Mouse (Mus musculus) kidney, adult 2 months (tissue): ENCODE data around the gene Cntnap5a. TPM values are rescaled to one million over a fixed set of nuclear protein-coding genes. Genes with fewer than 3 reads are reported as not detected.

Experiments used
- DNase-seq: peaks from one replicate; pipeline ENCODE4 v3.0.0; 2021
- H3K27ac ChIP-seq: fragments of 200-500 bp; 2 replicates; pipeline ENCODE4 v1.5.1; 2012; ENCODE audit warnings: low read depth, low read length, control low read depth, inconsistent platforms; ENCODE audit not compliant: insufficient read depth
- H3K27me3 ChIP-seq: fragments of 200-500 bp; replicated peaks from 2 replicates; pipeline ENCODE4 v1.6.1; 2012; ENCODE audit warnings: mild to moderate bottlenecking, moderate library complexity, low read length, inconsistent platforms; ENCODE audit not compliant: control insufficient read depth, insufficient read depth
- H3K36me3 ChIP-seq: fragments of 200-500 bp; 2 replicates; pipeline ENCODE4 v1.6.1; 2012; ENCODE audit warnings: mild to moderate bottlenecking, moderate library complexity, low read length, inconsistent platforms; ENCODE audit not compliant: control insufficient read depth, insufficient read depth
- H3K4me1 ChIP-seq: fragments of 200-500 bp; 2 replicates; pipeline ENCODE4 v1.6.1; 2011; ENCODE audit warnings: low read length; ENCODE audit not compliant: control insufficient read depth, insufficient read depth
- H3K4me3 ChIP-seq: fragments of 200-500 bp; 2 replicates; pipeline ENCODE4 v1.5.1; 2011; ENCODE audit warnings: mild to moderate bottlenecking, low read depth, low read length, control low read depth; ENCODE audit not compliant: insufficient read depth
- CTCF ChIP-seq: fragments of 200-500 bp; conservative IDR thresholded peaks from 2 replicates; pipeline ENCODE4 v1.5.1; 2011; ENCODE audit warnings: low read depth, mild to moderate bottlenecking, control low read depth, low read length, moderate library complexity, mixed read lengths; ENCODE audit not compliant: insufficient read depth, insufficient read length
- POLR2A ChIP-seq: fragments of 200-500 bp; IDR thresholded peaks from one replicate; pipeline ENCODE4 v1.6.1; 2011; ENCODE audit warnings: low read depth, low read length, control low read depth
- WGBS: fragments of 180-500 bp; shearing (Covaris S2); methylation state at CpG from one replicate; pipeline ENCODE4 v1.1.7; 2018; 5-methylcytosine and 5-hydroxymethylcytosine counted together
- polyA plus RNA-seq: library from polyadenylated mRNA; depleted of rRNA; stranded (reverse); fragments of >200 nt; gene quantifications from 2 replicates; pipeline ENCODE4 v1.2.3, GENCODE M21; 2012

Gene Cntnap5a
- polyA plus RNA-seq, 1 experiment, result 0.02 TPM

- TF ChIP-seq CTCF (no peak), POLR2A (no peak)
- Histone ChIP-seq H3K27me3 (no peaks in the 10 kb centered on the region), H3K4me1 (no peaks in the 10 kb centered on the region), H3K36me3 (no peaks in the 10 kb centered on the region), H3K4me3 (no peak overlapping the region), H3K27ac (no peak overlapping the region)
- DNase-seq, result no peak
These were observed 682.2 kb downstream of the Cntnap5a start for GRCm38 (mm10) chr1:116366806-116367205.

- no peak overlapping the region for H3K4me3 ChIP-seq
- H3K27me3 ChIP-seq, result no peaks in the 10 kb centered on the region
- no peaks in the 10 kb centered on the region for H3K36me3 ChIP-seq
- DNase-seq, result no peak
- TF ChIP-seq POLR2A (no peak), CTCF (no peak)
- WGBS, result 48% methylated on average over 7 of the region's 7 CpGs
- no peaks in the 10 kb centered on the region for H3K4me1 ChIP-seq
- H3K27ac ChIP-seq, result no peak overlapping the region
These were observed 683.0 kb downstream of the Cntnap5a start for GRCm38 (mm10) chr1:116367572-116367971.

GRCm38 (mm10) chr1:116370817-116371216 lies 686.3 kb downstream of the Cntnap5a start:
- Histone ChIP-seq H3K27me3 (no peaks in the 10 kb centered on the region), H3K36me3 (no peaks in the 10 kb centered on the region), H3K27ac (no peak overlapping the region), H3K4me3 (no peak overlapping the region), H3K4me1 (no peaks in the 10 kb centered on the region)
- no peak for TF ChIP-seq POLR2A
- 95% methylated on average over 4 of the region's 4 CpGs for WGBS
- DNase-seq, result no peak

- Histone ChIP-seq H3K36me3 (no peaks in the 10 kb centered on the region), H3K27me3 (no peaks in the 10 kb centered on the region), H3K4me3 (no peak overlapping the region), H3K4me1 (no peaks in the 10 kb centered on the region), H3K27ac (no peak overlapping the region)
- TF ChIP-seq POLR2A (no peak), CTCF (no peak)
- WGBS, result 62% methylated on average over 1 of the region's 1 CpGs
- DNase-seq, result no peak
These were observed 689.0 kb downstream of the Cntnap5a start for GRCm38 (mm10) chr1:116373551-116373950.

GRCm38 (mm10) chr1:116392390-116392789 lies 707.8 kb downstream of the Cntnap5a start:
- no peak for TF ChIP-seq POLR2A
- TF ChIP-seq CTCF, result no peak
- no peak overlapping the region for H3K4me3 ChIP-seq

GRCm38 (mm10) chr1:116401996-116402656 lies 717.6 kb downstream of the Cntnap5a start:
- DNase-seq, result no peak
- no peaks in the 10 kb centered on the region for H3K4me1 ChIP-seq
- 80% methylated on average over 1 of the region's 1 CpGs for WGBS

More at GRCm38 (mm10) chr1:116392390-116392789, 707.8 kb downstream of the Cntnap5a start:
- DNase-seq, result no peak
- no peaks in the 10 kb centered on the region for H3K36me3 ChIP-seq
- no peaks in the 10 kb centered on the region for H3K4me1 ChIP-seq
- no peaks in the 10 kb centered on the region for H3K27me3 ChIP-seq
- H3K27ac ChIP-seq, result no peak overlapping the region

GRCm38 (mm10) chr1:116409836-116410235 lies 725.3 kb downstream of the Cntnap5a start:
- TF ChIP-seq CTCF, result no peak
- no peak for TF ChIP-seq POLR2A
- Histone ChIP-seq H3K27ac (no peak overlapping the region), H3K36me3 (no peaks in the 10 kb centered on the region), H3K27me3 (no peaks in the 10 kb centered on the region), H3K4me1 (no peaks in the 10 kb centered on the region), H3K4me3 (no peak overlapping the region)
- DNase-seq, result no peak
- 66% methylated on average over 1 of the region's 1 CpGs for WGBS

More at GRCm38 (mm10) chr1:116401996-116402656, 717.6 kb downstream of the Cntnap5a start:
- Histone ChIP-seq H3K4me3 (no peak overlapping the region), H3K27me3 (no peaks in the 10 kb centered on the region), H3K27ac (no peak overlapping the region), H3K36me3 (no peaks in the 10 kb centered on the region)
- TF ChIP-seq POLR2A, result no peak

- no peak for TF ChIP-seq CTCF
- no peak for TF ChIP-seq POLR2A
- no peak for DNase-seq
- no peaks in the 10 kb centered on the region for H3K27me3 ChIP-seq
- no peaks in the 10 kb centered on the region for H3K36me3 ChIP-seq
- H3K4me1 ChIP-seq, result no peaks in the 10 kb centered on the region
- H3K27ac ChIP-seq, result no peak overlapping the region
- WGBS, result 59% methylated on average over 2 of the region's 2 CpGs
- no peak overlapping the region for H3K4me3 ChIP-seq
These were observed 743.8 kb downstream of the Cntnap5a start for GRCm38 (mm10) chr1:116428396-116428795.
